Mouse (Mus musculus): ENCODE results near the gene Plpp3. TPM values are rescaled to one million over a fixed set of nuclear protein-coding genes. Genes with fewer than 3 reads are reported as not detected.
"Not testable (repeated sequence)": the region's sequence is repeated elsewhere in the genome, so short reads cannot be mapped to it uniquely, and the experiment has no call there.

The Plpp3 gene
- polyA plus RNA-seq, 1 experiment, result 142 TPM

DNA sequence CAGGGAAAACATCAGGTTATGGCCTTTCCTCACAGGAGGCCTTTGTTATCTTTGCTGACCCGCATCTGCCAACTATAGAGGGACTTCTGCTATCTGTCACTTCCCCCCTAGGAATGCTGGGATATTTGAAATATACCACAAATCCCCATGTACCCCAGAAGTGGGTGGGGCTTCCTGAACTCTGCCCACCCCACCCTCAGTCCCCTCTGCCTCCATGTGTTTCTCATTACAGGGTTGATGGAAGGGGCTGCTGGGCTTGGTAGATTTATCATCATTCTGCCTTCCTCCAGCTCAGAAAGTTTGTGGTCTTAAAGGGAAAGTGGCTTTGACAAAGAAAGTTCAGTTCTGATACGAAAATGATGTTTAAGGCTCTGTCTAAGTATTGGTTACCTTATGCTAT is 103.2 kb downstream of the Plpp3 start:
- no peak for DNase-seq (ENCODE audit: low read depth)

DNA sequence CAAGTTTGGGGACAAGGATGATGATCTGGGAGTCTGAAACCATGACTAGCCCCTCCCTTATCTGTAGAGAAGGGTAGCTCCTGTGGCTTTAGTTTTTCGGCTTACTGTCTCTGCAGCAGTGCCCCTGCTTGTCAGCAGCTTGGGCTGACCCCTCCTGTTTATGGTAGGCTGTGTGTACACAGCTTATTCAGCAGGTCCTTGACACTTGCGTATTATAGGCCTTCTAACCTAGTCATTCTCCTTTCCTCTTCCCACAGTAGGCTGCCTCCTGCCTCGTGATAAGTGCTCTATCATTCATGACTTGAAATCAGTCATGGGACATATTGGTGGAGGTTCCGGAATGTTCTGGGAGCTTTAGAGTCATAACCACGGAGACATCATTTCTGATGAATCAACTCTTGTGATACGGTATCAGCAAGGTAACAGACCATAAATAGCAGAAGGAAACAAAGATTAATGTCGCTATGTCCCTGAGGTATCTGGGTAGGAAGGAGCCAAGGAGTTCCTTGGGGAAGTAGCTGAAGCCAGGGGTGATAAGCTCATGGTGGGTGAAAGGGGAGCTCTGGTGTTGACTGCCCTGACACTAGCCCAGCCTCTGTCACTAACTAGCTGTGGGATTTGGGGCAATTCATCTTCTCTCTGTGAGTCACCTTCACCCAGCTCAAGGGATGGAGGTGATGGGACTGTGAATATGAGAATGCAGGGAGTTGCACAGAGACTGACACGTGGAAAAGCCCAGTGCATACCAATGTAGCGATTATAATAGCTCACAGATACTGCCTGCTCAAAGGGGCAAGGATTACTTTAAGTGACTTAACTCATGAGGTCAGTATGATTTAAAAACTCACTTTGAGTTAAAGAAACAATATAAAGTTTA is 104.0 kb downstream of the Plpp3 start:
- DNase-seq (ENCODE audit: low read depth), result no peak

DNA sequence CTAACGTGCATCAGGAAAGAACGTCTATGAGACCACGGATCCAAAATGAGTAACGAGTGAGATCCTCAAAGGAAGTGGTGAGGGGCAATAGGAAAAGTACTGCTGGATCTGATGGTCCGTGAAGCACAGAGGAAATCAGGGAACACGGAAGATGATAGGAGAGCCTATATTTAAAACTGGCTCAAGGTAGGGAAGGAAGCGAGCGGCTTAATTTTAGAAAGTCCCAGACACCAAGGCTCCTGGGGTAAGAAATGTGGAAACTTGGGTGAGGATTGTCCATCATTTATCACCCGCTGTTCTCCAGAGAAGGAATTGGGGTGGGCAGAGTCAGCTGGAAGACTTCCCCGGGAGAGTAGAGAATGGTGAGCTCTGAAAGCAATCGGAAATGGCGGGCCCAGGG is 105.2 kb downstream of the Plpp3 start:
- no peak for DNase-seq (ENCODE audit: low read depth)

DNA sequence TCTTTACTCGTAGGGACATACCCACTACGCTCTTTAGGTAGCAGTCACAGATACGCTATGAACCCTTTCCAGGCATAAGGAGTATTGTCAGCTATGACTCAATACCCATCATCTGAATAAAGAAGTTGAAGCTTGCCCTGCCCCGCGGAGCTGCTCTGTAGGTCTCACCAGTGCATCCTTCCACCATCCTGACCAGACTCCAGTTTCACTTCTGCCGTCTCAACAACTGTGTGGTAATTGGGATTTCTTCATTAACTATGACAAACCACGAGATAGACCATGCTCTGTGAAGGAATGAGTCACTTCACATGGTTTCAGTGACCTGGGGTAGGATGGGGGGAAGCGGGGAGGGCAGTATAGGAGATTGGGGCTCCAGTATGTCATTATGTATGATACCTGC is 106.5 kb downstream of the Plpp3 start:
- no peak for DNase-seq (ENCODE audit: low read depth)

DNA sequence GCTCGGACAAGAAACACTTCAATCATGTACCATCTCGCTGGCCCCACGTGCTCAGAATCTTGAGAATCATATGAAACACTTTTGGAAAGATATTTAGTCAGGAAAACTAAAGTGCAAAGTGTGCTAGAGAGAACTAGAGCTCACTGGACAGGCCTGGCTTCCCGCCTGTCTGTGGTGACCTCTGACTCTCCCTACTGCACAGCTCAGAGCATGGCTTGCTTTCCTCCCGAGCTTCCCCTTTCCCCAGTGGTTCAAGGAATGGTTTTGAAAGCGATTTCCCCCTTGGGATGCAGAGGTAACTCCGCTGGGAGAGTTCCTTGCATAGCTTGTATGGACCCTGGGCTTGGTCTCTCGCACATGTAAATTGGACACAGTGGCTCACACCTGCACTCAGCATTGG is 107.9 kb downstream of the Plpp3 start:
- no peak for DNase-seq (ENCODE audit: low read depth)

DNA sequence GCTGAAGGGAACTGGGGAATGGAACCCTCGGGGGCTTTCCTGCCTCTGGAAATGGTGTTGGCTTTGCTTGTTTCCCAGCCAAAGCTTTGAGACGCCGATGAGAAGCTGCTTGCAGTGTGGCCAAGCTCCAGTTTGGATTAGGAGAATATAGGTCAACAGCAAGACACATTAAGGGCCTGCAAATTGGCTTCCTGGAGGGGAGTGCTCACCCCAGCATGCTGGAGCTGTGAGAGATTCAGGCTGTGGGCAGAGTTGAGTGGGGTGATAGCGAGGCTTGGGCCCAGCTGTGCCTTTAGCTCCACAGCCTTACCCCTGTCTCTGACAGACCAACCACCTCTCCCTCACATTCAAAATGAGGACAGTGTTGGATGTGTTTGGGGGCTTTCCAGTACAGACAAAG is 108.5 kb downstream of the Plpp3 start:
- DNase-seq (ENCODE audit: low read depth), result no peak

DNA sequence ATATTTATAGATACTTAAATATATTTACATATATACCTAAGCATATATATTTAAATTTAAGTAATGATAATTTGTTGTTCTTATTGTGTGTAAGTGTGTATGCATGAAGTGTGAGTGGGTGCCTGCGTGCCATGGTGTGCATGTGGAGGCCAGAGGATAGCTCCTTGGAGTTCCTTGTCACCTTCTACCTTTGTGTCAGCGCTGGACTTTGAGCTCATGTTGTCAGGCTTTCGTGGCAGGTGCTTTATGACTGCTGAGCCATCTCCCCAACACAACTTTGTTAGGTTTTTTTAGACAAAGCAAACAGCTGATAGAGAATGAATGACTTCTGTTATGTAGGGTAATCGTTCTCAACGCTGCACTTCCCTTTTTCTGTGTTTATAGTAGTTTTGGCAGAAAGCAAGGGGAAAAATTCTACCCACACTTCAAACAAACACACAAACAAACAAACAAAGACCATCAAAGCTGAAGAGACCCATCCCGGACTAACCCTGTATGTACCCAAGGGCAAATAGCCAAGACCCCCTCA is 111.1 kb downstream of the Plpp3 start:
- DNase-seq (ENCODE audit: low read depth), result no peak

DNA sequence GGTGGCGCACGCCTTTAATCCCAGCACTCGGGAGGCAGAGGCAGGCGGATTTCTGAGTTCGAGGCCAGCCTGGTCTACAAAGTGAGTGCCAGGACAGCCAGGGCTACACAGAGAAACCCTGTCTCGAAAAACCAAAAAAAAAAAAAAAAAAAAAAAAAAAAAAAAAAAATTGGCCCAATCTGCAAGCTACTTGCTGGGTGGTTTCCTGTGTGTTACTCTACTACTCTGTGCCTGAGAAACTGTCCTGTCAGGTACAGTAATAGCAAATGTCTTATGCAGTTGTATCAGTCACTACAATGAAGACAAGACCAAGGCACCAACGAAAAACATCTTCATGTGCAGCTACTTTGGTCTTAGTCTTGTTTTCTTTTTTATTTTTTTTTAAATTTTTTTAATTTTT is 112.3 kb downstream of the Plpp3 start:
- not testable (repeated sequence) for DNase-seq (ENCODE audit: low read depth)

DNA sequence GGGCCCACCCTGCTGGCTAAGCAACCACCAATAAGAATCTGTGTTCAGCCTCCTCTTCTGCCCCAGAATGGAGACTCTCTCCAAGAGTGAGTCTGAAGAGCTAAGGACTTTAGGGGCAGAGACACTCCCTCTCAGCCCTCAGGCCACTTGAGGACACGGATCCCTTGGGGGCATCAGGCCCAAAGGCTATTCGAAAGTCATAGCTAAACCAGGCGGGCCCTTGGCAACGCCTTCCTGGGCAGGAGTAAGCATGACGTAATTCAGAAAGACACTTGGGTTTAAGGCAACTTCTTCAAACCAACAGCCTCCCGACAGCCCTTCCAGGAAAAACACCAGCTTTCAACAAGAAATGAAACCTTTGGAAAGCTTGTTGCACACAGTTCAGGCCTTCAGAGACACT is 114.0 kb downstream of the Plpp3 start:
- no peak for DNase-seq (ENCODE audit: low read depth)

DNA sequence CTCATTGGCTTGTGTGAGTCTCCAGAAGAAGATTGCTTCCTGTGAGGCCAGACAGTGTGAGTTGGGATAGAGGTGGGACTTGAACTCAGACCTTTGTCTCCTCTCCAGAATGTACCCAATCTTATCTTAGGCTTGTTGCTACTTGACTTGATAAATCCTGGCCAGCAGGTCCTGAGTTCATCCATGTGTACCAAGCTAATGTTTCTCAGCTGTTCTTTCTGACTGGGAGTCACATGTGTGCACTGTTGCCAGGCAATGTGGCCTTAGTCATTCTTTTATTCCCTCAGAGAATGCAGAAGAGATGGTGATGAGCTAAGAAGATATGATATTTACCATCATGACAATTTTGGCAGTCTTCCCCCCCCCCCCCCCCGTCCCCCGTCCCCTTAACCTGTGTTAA is 115.9 kb downstream of the Plpp3 start:
- DNase-seq (ENCODE audit: low read depth), result no peak

DNA sequence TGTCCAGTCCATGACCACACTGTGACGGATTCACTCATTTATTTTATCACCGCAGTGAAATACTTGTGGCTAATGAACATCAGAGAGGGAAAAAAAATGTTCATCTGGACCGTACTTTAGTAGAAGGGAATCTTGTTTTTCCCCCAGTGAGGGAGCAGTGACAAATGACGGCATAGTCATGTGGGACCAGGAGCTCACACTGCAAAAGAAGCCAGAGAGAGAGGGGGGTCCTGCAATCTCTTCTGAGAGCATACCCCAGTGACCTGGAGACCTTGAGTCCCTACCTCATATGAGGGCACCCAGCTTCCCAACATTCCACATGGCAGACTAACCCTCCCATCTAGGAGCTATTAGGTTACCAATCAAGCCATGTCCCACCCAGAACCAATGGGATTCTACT is 116.3 kb downstream of the Plpp3 start:
- DNase-seq (ENCODE audit: low read depth), result no peak

DNA sequence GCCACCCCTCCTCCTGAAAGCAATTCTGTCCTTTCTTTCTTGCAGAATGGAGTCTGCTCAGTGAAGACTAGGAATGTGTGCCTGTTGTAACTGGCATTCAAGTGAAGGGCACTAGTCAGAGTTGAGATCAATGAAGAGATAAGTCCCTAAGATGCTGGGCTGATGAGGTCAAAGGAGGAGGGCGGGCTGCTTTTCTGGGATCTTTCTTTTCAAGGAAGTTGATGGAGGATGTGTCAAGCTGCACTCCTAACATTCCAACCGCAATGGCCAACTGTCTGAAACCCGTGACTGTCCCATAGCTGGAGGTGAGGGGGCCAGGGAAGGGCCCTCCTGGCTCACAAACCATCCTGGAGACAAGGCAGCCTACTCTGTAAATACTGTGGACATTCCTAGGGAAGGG is 118.5 kb downstream of the Plpp3 start:
- DNase-seq (ENCODE audit: low read depth), result no peak

DNA sequence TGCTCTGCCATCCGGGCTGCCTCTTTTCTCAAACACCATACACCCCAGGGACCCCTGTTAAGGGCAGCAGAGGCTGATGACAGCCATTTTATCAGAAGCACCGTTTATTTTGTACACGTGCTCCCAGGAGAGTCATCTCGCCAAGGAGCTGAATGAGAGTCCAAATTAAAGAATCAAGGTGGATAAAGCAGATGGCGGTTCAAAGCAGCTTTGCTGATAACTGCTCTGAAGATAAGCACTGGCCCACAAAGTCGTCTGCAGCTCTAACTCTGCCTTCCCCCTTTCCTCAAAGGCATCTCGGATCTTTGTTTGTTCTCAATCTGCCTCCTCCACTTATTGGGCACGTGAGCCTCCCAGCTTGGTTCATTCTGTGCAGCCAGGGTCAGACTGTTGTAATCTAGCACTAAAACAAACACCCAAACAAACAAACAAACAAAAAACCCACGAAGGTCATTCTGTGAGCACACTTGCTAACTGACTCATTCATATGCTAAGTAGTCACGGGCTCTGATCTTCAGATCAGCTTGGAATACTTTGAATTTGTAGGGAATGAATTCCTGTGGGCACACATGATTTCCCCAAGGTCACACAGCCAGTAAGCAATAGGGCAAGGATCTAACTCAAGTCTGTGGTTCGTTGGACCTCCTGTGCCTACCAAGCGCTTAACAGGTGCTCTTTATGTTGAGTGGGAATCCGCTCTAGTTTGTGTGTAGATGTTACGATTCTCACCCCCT is 119.1 kb downstream of the Plpp3 start:
- no peak for DNase-seq (ENCODE audit: low read depth)

DNA sequence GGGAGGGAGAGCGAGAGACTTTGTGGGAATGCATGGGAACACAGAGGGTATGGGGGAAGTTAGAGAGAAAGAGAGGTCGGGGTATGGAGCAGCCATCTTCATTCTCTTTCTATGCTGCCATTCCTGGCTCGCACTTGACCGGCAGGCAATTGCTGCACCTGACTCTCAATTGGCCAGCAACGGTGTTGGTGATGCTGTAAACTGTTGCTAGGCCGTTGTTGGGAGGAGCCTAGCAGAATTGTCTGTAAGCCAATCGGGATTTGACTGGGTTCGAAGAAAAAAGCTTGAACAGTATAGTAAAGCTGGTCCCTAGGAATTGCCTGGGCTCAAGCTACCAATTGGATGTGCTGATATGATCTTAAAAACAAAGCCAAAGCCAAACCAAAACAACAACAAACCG is 121.0 kb downstream of the Plpp3 start:
- no peak for DNase-seq (ENCODE audit: low read depth)

DNA sequence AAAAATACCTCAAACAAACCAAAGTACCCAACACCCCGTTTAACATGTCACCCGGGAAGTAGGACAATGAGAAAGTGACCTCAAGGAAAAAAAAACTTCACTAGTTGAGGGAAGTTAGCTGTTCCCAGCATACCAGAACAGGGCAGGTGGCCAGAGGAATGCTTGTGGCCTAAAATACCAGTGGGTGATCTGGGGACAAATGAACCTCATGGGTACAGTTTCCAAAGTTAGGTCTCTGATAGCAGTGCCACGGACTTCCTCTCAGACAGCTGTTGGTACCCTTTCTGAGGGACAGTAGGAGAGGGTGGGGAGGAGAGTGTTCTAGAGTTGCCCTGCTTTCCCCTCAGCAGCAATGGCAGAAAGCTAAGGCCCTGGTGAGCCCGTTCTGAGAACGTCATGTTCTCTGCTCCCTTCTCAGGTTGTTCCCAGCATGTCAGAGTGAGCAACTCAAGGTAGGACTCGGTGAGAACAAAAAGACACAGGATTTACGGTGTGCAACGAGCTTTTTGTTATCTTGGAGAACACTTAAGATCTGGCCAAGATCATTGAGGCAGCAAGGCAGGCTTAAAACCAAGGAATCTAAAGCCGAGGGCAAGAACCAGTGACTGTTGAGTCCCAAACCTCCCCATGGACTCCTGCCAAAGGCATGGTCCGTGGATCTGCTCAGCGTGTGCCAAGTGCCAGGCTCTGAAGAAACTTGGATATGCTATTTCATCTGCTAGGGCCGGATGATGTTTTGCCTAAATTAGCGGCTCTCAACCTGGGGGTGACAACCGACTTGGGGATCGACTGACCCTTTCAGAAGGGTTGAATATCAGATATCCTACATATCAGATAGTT is 121.6 kb downstream of the Plpp3 start:
- peak; percentile 81 for DNase-seq (ENCODE audit: low read depth)

DNA sequence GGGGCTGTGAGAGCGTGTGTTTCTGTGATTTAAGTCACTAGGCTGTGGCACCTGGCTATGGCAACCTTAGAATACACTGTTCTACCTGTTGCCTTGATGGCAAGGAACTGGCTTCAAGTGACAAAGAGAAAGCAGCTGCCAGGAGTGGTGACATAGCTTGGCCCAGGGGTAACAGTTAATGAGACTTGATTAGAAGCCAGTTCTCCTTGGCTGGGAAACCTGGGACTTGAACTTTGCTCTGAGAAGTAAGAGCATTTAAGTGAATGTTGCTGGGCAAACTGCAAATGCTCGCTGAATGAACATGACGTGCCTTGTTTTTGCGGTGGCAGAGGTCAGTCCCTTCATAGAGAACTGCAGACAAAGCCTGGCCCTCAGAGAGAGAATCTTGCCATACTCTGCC is 122.7 kb downstream of the Plpp3 start:
- DNase-seq (ENCODE audit: low read depth), result peak; percentile 99

DNA sequence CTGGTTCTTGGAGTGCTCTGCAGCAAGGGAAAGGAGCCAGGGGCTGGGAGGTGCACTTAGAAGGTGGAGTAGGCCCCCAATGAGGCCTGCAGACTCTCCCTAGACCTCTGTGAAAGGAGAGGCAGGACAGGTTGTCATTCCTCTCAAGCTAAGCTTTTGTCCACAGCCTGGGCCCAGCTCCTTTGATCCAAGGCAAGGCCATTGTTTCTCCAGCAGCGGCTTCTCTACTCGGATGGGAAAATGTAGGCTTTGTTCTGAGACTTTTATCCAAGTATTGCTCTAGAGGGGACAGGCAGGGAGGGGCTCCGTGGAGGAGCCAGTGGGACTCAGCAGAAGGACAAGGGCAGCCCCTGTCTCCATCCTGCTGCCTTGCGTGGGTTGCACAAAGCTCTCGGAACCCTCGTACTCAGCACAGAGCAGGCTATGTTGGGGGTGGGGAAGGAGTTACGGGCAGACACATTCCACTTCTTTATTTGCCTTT is 124.6 kb downstream of the Plpp3 start:
- no peak for DNase-seq (ENCODE audit: low read depth)

Other genes with a start within 250 kb of the Plpp3 start
- gene Fyb2, start 243.9 kb upstream of the Plpp3 start, polyA plus RNA-seq (2012; rRNA removed), result 5.4 and 5.6 TPM in 2 replicates
- gene Prkaa2, start 47.5 kb upstream of the Plpp3 start, polyA plus RNA-seq (2012; rRNA removed), result 1.9 and 2.2 TPM in 2 replicates

Measured in gonadal fat pad, adult 2 months (tissue).